Mouse (Mus musculus): ENCODE data around the gene Dock4.
"Not testable (repeated sequence)": the region's sequence is repeated elsewhere in the genome, so short reads cannot be mapped to it uniquely, and the experiment has no call there.

DNA sequence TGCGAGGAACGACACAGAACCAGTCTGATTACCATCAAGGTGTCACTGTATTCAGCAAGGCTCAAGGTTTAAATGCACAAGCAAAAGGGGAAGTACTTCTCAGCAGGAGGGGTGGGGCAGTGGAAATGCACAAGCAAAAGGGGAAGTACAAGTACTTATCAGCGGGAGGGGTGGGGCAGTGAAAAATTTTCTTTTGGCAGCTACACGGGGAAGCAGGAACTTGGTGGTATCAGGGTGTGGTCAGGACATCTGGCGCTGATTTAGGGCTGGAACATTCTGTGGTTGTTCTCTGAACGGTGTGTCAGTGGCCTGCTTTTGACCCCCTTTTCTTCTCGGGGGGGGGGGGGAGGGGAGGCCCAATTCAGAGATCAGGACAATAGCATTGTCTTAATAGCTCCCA lies 413.0 kb downstream of the Dock4 start:
- not testable (repeated sequence) for TF ChIP-seq POLR2A (IDR thresholded peaks at IDR 0.05; ENCODE audit: low read depth, low read length); NELFE (IDR thresholded peaks at IDR 0.05; ENCODE audit: low read depth, low read length); CTCF (conservative IDR thresholded peaks at IDR 0.05 in 1 of 2, IDR thresholded peaks at IDR 0.05 in 1 of 2; ENCODE audit: low read depth in 2 of 2, low read length in 2 of 2); RCOR1 (conservative IDR thresholded peaks at IDR 0.05; ENCODE audit: low read depth, low read length); EP300 (IDR thresholded peaks at IDR 0.05; ENCODE audit: low read length); ZC3H11A (IDR thresholded peaks at IDR 0.05; ENCODE audit: low read depth, low read length); ZNF384 (IDR thresholded peaks at IDR 0.05; ENCODE audit: low read depth, low read length)

Measured in CH12.LX (cell line).